Mouse (Mus musculus): ENCODE results near the gene Iqsec3. TPM values are rescaled to one million over a fixed set of nuclear protein-coding genes. Genes with fewer than 3 reads are reported as not detected.
A peak's percentile ranks its signal among the peaks of the same experiment; 100 is the strongest.

Iqsec3 gene
- polyA plus RNA-seq, 1 experiment from 2014 or later: 6.2 TPM

GRCm38 (mm10) chr6:121337229-121337628, 136.2 kb downstream of the Iqsec3 start:
- no peak overlapping the region for H3K4me3 ChIP-seq (replicated peaks; ENCODE audit: low read length)
- 90% methylated on average over 9 of the region's 9 CpGs for WGBS
- H3K27ac ChIP-seq (ENCODE audit: low read length): no peak overlapping the region
- H3K36me3 ChIP-seq (ENCODE audit: control insufficient read depth, insufficient read depth): no peaks in the 10 kb centered on the region
- H3K4me2 ChIP-seq (ENCODE audit: low read length): no peak overlapping the region
- no peaks in the 10 kb centered on the region for H3K9me3 ChIP-seq (ENCODE audit: control insufficient read depth, low read length)
- H3K27me3 ChIP-seq (replicated peaks; ENCODE audit: control insufficient read depth, insufficient read depth, low read length): no peaks in the 10 kb centered on the region
- no peak for ATAC-seq
- no peaks in the 10 kb centered on the region for H3K4me1 ChIP-seq (replicated peaks; ENCODE audit: control insufficient read depth, insufficient read depth, low read length)
- no peak overlapping the region for H3K9ac ChIP-seq (replicated peaks; ENCODE audit: low read depth, low read length)

- WGBS: 79% methylated on average over 8 of the region's 8 CpGs
- Histone ChIP-seq H3K4me2 (ENCODE audit: low read length) (no peak overlapping the region), H3K27me3 (replicated peaks; ENCODE audit: control insufficient read depth, insufficient read depth, low read length) (no peaks in the 10 kb centered on the region), H3K4me1 (replicated peaks; ENCODE audit: control insufficient read depth, insufficient read depth, low read length) (no peaks in the 10 kb centered on the region), H3K4me3 (replicated peaks; ENCODE audit: low read length) (no peak overlapping the region), H3K36me3 (ENCODE audit: control insufficient read depth, insufficient read depth) (no peaks in the 10 kb centered on the region), H3K9ac (replicated peaks; ENCODE audit: low read depth, low read length) (no peak overlapping the region), H3K9me3 (ENCODE audit: control insufficient read depth, low read length) (no peaks in the 10 kb centered on the region), H3K27ac (ENCODE audit: low read length) (no peak overlapping the region)
- ATAC-seq: no peak
These were observed 136.9 kb downstream of the Iqsec3 start for GRCm38 (mm10) chr6:121336558-121336957.

- H3K4me1 ChIP-seq (replicated peaks; ENCODE audit: control insufficient read depth, insufficient read depth, low read length): no peaks in the 10 kb centered on the region
- no peaks in the 10 kb centered on the region for H3K27me3 ChIP-seq (replicated peaks; ENCODE audit: control insufficient read depth, insufficient read depth, low read length)
- no peaks in the 10 kb centered on the region for H3K9me3 ChIP-seq (ENCODE audit: control insufficient read depth, low read length)
- no peaks in the 10 kb centered on the region for H3K36me3 ChIP-seq (ENCODE audit: control insufficient read depth, insufficient read depth)
- H3K9ac ChIP-seq (replicated peaks; ENCODE audit: low read depth, low read length): no peak overlapping the region
- 83% methylated on average over 9 of the region's 9 CpGs for WGBS
- ATAC-seq: no peak
- H3K4me3 ChIP-seq (replicated peaks; ENCODE audit: low read length): no peak overlapping the region
- H3K27ac ChIP-seq (ENCODE audit: low read length): no peak overlapping the region
- H3K4me2 ChIP-seq (ENCODE audit: low read length): no peak overlapping the region
These were observed 137.6 kb downstream of the Iqsec3 start for GRCm38 (mm10) chr6:121335841-121336240.

- H3K4me2 ChIP-seq (ENCODE audit: low read length): no peak overlapping the region
- no peak overlapping the region for H3K9ac ChIP-seq (replicated peaks; ENCODE audit: low read depth, low read length)
- no peak overlapping the region for H3K4me3 ChIP-seq (replicated peaks; ENCODE audit: low read length)
- H3K4me1 ChIP-seq (replicated peaks; ENCODE audit: control insufficient read depth, insufficient read depth, low read length): peaks cover 25% of the 10 kb centered on the region
- ATAC-seq: peak; percentile 15
- no peaks in the 10 kb centered on the region for H3K9me3 ChIP-seq (ENCODE audit: control insufficient read depth, low read length)
- no peaks in the 10 kb centered on the region for H3K36me3 ChIP-seq (ENCODE audit: control insufficient read depth, insufficient read depth)
- WGBS: 11% methylated on average over 10 of the region's 10 CpGs
- no peaks in the 10 kb centered on the region for H3K27me3 ChIP-seq (replicated peaks; ENCODE audit: control insufficient read depth, insufficient read depth, low read length)
- H3K27ac ChIP-seq (ENCODE audit: low read length): no peak overlapping the region
These were observed 143.5 kb downstream of the Iqsec3 start for GRCm38 (mm10) chr6:121329848-121330508.

- H3K9me3 ChIP-seq (ENCODE audit: control insufficient read depth, low read length): no peaks in the 10 kb centered on the region
- peak overlapping the region; percentile 3; the same call in 1 of the 2 replicates for H3K4me2 ChIP-seq (ENCODE audit: low read length)
- no peak overlapping the region for H3K27ac ChIP-seq (ENCODE audit: low read length)
- H3K36me3 ChIP-seq (ENCODE audit: control insufficient read depth, insufficient read depth): no peaks in the 10 kb centered on the region
- H3K27me3 ChIP-seq (replicated peaks; ENCODE audit: control insufficient read depth, insufficient read depth, low read length): no peaks in the 10 kb centered on the region
- H3K4me3 ChIP-seq (replicated peaks; ENCODE audit: low read length): no peak overlapping the region
- ATAC-seq: peak; percentile 84
- H3K9ac ChIP-seq (replicated peaks; ENCODE audit: low read depth, low read length): no peak overlapping the region
- WGBS: 25% methylated on average over 9 of the region's 9 CpGs
- peaks cover 27% of the 10 kb centered on the region for H3K4me1 ChIP-seq (replicated peaks; ENCODE audit: control insufficient read depth, insufficient read depth, low read length)
These were observed 145.0 kb downstream of the Iqsec3 start for GRCm38 (mm10) chr6:121328417-121328884.

- Histone ChIP-seq H3K9ac (replicated peaks; ENCODE audit: low read depth, low read length) (no peak overlapping the region), H3K4me2 (ENCODE audit: low read length) (no peak overlapping the region), H3K9me3 (ENCODE audit: control insufficient read depth, low read length) (no peaks in the 10 kb centered on the region), H3K4me3 (replicated peaks; ENCODE audit: low read length) (no peak overlapping the region), H3K4me1 (replicated peaks; ENCODE audit: control insufficient read depth, insufficient read depth, low read length) (peaks cover 27% of the 10 kb centered on the region), H3K36me3 (ENCODE audit: control insufficient read depth, insufficient read depth) (no peaks in the 10 kb centered on the region), H3K27ac (ENCODE audit: low read length) (no peak overlapping the region), H3K27me3 (replicated peaks; ENCODE audit: control insufficient read depth, insufficient read depth, low read length) (no peaks in the 10 kb centered on the region)
- ATAC-seq: no peak
- 76% methylated on average over 10 of the region's 10 CpGs for WGBS
These were observed 146.9 kb downstream of the Iqsec3 start for GRCm38 (mm10) chr6:121326486-121327069.

GRCm38 (mm10) chr6:121325740-121326139, 147.7 kb downstream of the Iqsec3 start:
- H3K27me3 ChIP-seq (replicated peaks; ENCODE audit: control insufficient read depth, insufficient read depth, low read length): no peaks in the 10 kb centered on the region
- H3K4me3 ChIP-seq (replicated peaks; ENCODE audit: low read length): no peak overlapping the region
- no peak for ATAC-seq
- peaks cover 27% of the 10 kb centered on the region for H3K4me1 ChIP-seq (replicated peaks; ENCODE audit: control insufficient read depth, insufficient read depth, low read length)
- H3K27ac ChIP-seq (ENCODE audit: low read length): no peak overlapping the region
- H3K4me2 ChIP-seq (ENCODE audit: low read length): no peak overlapping the region
- no peak overlapping the region for H3K9ac ChIP-seq (replicated peaks; ENCODE audit: low read depth, low read length)
- no peaks in the 10 kb centered on the region for H3K9me3 ChIP-seq (ENCODE audit: control insufficient read depth, low read length)
- 78% methylated on average over 9 of the region's 9 CpGs for WGBS
- no peaks in the 10 kb centered on the region for H3K36me3 ChIP-seq (ENCODE audit: control insufficient read depth, insufficient read depth)

- Histone ChIP-seq H3K36me3 (ENCODE audit: control insufficient read depth, insufficient read depth) (no peaks in the 10 kb centered on the region), H3K9ac (replicated peaks; ENCODE audit: low read depth, low read length) (no peak overlapping the region), H3K4me2 (ENCODE audit: low read length) (no peak overlapping the region), H3K9me3 (ENCODE audit: control insufficient read depth, low read length) (no peaks in the 10 kb centered on the region), H3K27ac (ENCODE audit: low read length) (no peak overlapping the region), H3K4me3 (replicated peaks; ENCODE audit: low read length) (no peak overlapping the region), H3K4me1 (replicated peaks; ENCODE audit: control insufficient read depth, insufficient read depth, low read length) (peaks cover 27% of the 10 kb centered on the region), H3K27me3 (replicated peaks; ENCODE audit: control insufficient read depth, insufficient read depth, low read length) (no peaks in the 10 kb centered on the region)
- ATAC-seq: peak; percentile 44
- WGBS: 58% methylated on average over 2 of the region's 3 CpGs
These were observed 148.2 kb downstream of the Iqsec3 start for GRCm38 (mm10) chr6:121325298-121325697.
